Mouse (Mus musculus): ENCODE data around the gene Atp6v0a2. TPM values are rescaled to one million over a fixed set of nuclear protein-coding genes. Genes with fewer than 3 reads are reported as not detected.
"Not testable (repeated sequence)": the region's sequence is repeated elsewhere in the genome, so short reads cannot be mapped to it uniquely, and the experiment has no call there.

The Atp6v0a2 gene
- polyA plus RNA-seq, 1 experiment from 2014 or later: 61.5 TPM

GRCm38 (mm10) chr5:124633425-124633824, 5.0 kb downstream of the Atp6v0a2 start:
- Histone ChIP-seq H3K36me3 (ENCODE audit: control insufficient read depth, insufficient read depth, low read length) (peaks cover 34% of the 10 kb centered on the region), H3K9ac (ENCODE audit: low read depth, low read length) (no peak overlapping the region), H3K27me3 (replicated peaks; ENCODE audit: control insufficient read depth, insufficient read depth, low read length) (no peaks in the 10 kb centered on the region), H3K4me2 (ENCODE audit: low read depth, low read length) (no peak overlapping the region), H3K4me3 (ENCODE audit: low read length) (no peak overlapping the region), H3K4me1 (ENCODE audit: control insufficient read depth, insufficient read depth, low read length) (peaks cover 20% of the 10 kb centered on the region), H3K27ac (ENCODE audit: low read length) (no peak overlapping the region), H3K9me3 (ENCODE audit: control insufficient read depth, low read length) (no peaks in the 10 kb centered on the region)
- no peak for ATAC-seq
- whole genome bisulfite sequencing: 67% methylated on average over 2 of the region's 2 CpGs

- not testable (repeated sequence) for H3K27ac ChIP-seq (ENCODE audit: low read length); H3K27me3 ChIP-seq (replicated peaks; ENCODE audit: control insufficient read depth, insufficient read depth, low read length); H3K9me3 ChIP-seq (ENCODE audit: control insufficient read depth, low read length); ATAC-seq; H3K4me2 ChIP-seq (ENCODE audit: low read depth, low read length); H3K4me3 ChIP-seq (ENCODE audit: low read length); H3K9ac ChIP-seq (ENCODE audit: low read depth, low read length)
- peaks cover 48% of the 10 kb centered on the region for H3K36me3 ChIP-seq (ENCODE audit: control insufficient read depth, insufficient read depth, low read length)
- peaks cover 14% of the 10 kb centered on the region for H3K4me1 ChIP-seq (ENCODE audit: control insufficient read depth, insufficient read depth, low read length)
- 82% methylated on average over 4 of the region's 4 CpGs for WGBS
Observed at GRCm38 (mm10) chr5:124635068-124635467, 6.7 kb downstream of the Atp6v0a2 start.

- Histone ChIP-seq H3K4me2 (ENCODE audit: low read depth, low read length) (no peak overlapping the region), H3K4me1 (ENCODE audit: control insufficient read depth, insufficient read depth, low read length) (peaks cover 4% of the 10 kb centered on the region; the same call in 1 of the 2 replicates), H3K27ac (ENCODE audit: low read length) (no peak overlapping the region), H3K27me3 (replicated peaks; ENCODE audit: control insufficient read depth, insufficient read depth, low read length) (no peaks in the 10 kb centered on the region), H3K4me3 (ENCODE audit: low read length) (no peak overlapping the region), H3K9ac (ENCODE audit: low read depth, low read length) (no peak overlapping the region), H3K9me3 (ENCODE audit: control insufficient read depth, low read length) (no peaks in the 10 kb centered on the region), H3K36me3 (ENCODE audit: control insufficient read depth, insufficient read depth, low read length) (peaks cover 48% of the 10 kb centered on the region)
- 95% methylated on average over 3 of the region's 3 CpGs for WGBS
- ATAC-seq: no peak
Observed at GRCm38 (mm10) chr5:124636139-124636538, 7.8 kb downstream of the Atp6v0a2 start.

GRCm38 (mm10) chr5:124636694-124637093, 8.3 kb downstream of the Atp6v0a2 start:
- Histone ChIP-seq H3K27me3 (replicated peaks; ENCODE audit: control insufficient read depth, insufficient read depth, low read length) (no peaks in the 10 kb centered on the region), H3K4me1 (ENCODE audit: control insufficient read depth, insufficient read depth, low read length) (peaks cover 3% of the 10 kb centered on the region; the same call in 1 of the 2 replicates), H3K4me3 (ENCODE audit: low read length) (no peak overlapping the region), H3K27ac (ENCODE audit: low read length) (no peak overlapping the region), H3K9me3 (ENCODE audit: control insufficient read depth, low read length) (no peaks in the 10 kb centered on the region), H3K36me3 (ENCODE audit: control insufficient read depth, insufficient read depth, low read length) (peaks cover 53% of the 10 kb centered on the region), H3K9ac (ENCODE audit: low read depth, low read length) (no peak overlapping the region), H3K4me2 (ENCODE audit: low read depth, low read length) (no peak overlapping the region)
- no peak for ATAC-seq
- 95% methylated on average over 4 of the region's 4 CpGs for WGBS

GRCm38 (mm10) chr5:124637300-124637699, 8.9 kb downstream of the Atp6v0a2 start:
- no peak for ATAC-seq
- peaks cover 53% of the 10 kb centered on the region for H3K36me3 ChIP-seq (ENCODE audit: control insufficient read depth, insufficient read depth, low read length)
- 86% methylated on average over 11 of the region's 11 CpGs for WGBS

GRCm38 (mm10) chr5:124637836-124638235, 9.5 kb downstream of the Atp6v0a2 start:
- Histone ChIP-seq H3K4me2 (ENCODE audit: low read depth, low read length) (no peak overlapping the region), H3K9me3 (ENCODE audit: control insufficient read depth, low read length) (no peaks in the 10 kb centered on the region), H3K4me1 (ENCODE audit: control insufficient read depth, insufficient read depth, low read length) (no peaks in the 10 kb centered on the region), H3K4me3 (ENCODE audit: low read length) (no peak overlapping the region), H3K27ac (ENCODE audit: low read length) (no peak overlapping the region), H3K9ac (ENCODE audit: low read depth, low read length) (no peak overlapping the region), H3K27me3 (replicated peaks; ENCODE audit: control insufficient read depth, insufficient read depth, low read length) (no peaks in the 10 kb centered on the region), H3K36me3 (ENCODE audit: control insufficient read depth, insufficient read depth, low read length) (peaks cover 53% of the 10 kb centered on the region)
- 97% methylated on average over 13 of the region's 13 CpGs for WGBS
- ATAC-seq: no peak

More at GRCm38 (mm10) chr5:124637300-124637699, 8.9 kb downstream of the Atp6v0a2 start:
- Histone ChIP-seq H3K4me1 (ENCODE audit: control insufficient read depth, insufficient read depth, low read length) (no peaks in the 10 kb centered on the region), H3K4me3 (ENCODE audit: low read length) (no peak overlapping the region), H3K9ac (ENCODE audit: low read depth, low read length) (no peak overlapping the region), H3K27ac (ENCODE audit: low read length) (no peak overlapping the region), H3K9me3 (ENCODE audit: control insufficient read depth, low read length) (no peaks in the 10 kb centered on the region), H3K4me2 (ENCODE audit: low read depth, low read length) (no peak overlapping the region), H3K27me3 (replicated peaks; ENCODE audit: control insufficient read depth, insufficient read depth, low read length) (no peaks in the 10 kb centered on the region)

GRCm38 (mm10) chr5:124713741-124714140, 85.4 kb downstream of the Atp6v0a2 start:
- Histone ChIP-seq H3K4me1 (ENCODE audit: control insufficient read depth, insufficient read depth, low read length) (no peaks in the 10 kb centered on the region), H3K4me2 (ENCODE audit: low read depth, low read length) (no peak overlapping the region), H3K36me3 (ENCODE audit: control insufficient read depth, insufficient read depth, low read length) (peaks cover 23% of the 10 kb centered on the region), H3K9ac (ENCODE audit: low read depth, low read length) (no peak overlapping the region), H3K27me3 (replicated peaks; ENCODE audit: control insufficient read depth, insufficient read depth, low read length) (no peaks in the 10 kb centered on the region), H3K4me3 (ENCODE audit: low read length) (no peak overlapping the region), H3K9me3 (ENCODE audit: control insufficient read depth, low read length) (no peaks in the 10 kb centered on the region), H3K27ac (ENCODE audit: low read length) (no peak overlapping the region)
- ATAC-seq: no peak
- WGBS: 89% methylated on average over 5 of the region's 5 CpGs

GRCm38 (mm10) chr5:124715135-124715534, 86.8 kb downstream of the Atp6v0a2 start:
- H3K4me2 ChIP-seq (ENCODE audit: low read depth, low read length): no peak overlapping the region
- 86% methylated on average over 8 of the region's 8 CpGs for WGBS
- no peaks in the 10 kb centered on the region for H3K9me3 ChIP-seq (ENCODE audit: control insufficient read depth, low read length)
- H3K27me3 ChIP-seq (replicated peaks; ENCODE audit: control insufficient read depth, insufficient read depth, low read length): no peaks in the 10 kb centered on the region
- H3K4me3 ChIP-seq (ENCODE audit: low read length): no peak overlapping the region
- H3K27ac ChIP-seq (ENCODE audit: low read length): no peak overlapping the region
- no peaks in the 10 kb centered on the region for H3K4me1 ChIP-seq (ENCODE audit: control insufficient read depth, insufficient read depth, low read length)
- no peak overlapping the region for H3K9ac ChIP-seq (ENCODE audit: low read depth, low read length)
- ATAC-seq: no peak
- peaks cover 33% of the 10 kb centered on the region for H3K36me3 ChIP-seq (ENCODE audit: control insufficient read depth, insufficient read depth, low read length)

- H3K4me1 ChIP-seq (ENCODE audit: control insufficient read depth, insufficient read depth, low read length): no peaks in the 10 kb centered on the region
- H3K27ac ChIP-seq (ENCODE audit: low read length): no peak overlapping the region
- no peak for ATAC-seq
- H3K9ac ChIP-seq (ENCODE audit: low read depth, low read length): no peak overlapping the region
- WGBS: 96% methylated on average over 11 of the region's 11 CpGs
- H3K27me3 ChIP-seq (replicated peaks; ENCODE audit: control insufficient read depth, insufficient read depth, low read length): no peaks in the 10 kb centered on the region
- H3K4me3 ChIP-seq (ENCODE audit: low read length): no peak overlapping the region
- H3K9me3 ChIP-seq (ENCODE audit: control insufficient read depth, low read length): no peaks in the 10 kb centered on the region
- no peak overlapping the region for H3K4me2 ChIP-seq (ENCODE audit: low read depth, low read length)
- H3K36me3 ChIP-seq (ENCODE audit: control insufficient read depth, insufficient read depth, low read length): peaks cover 26% of the 10 kb centered on the region
Observed at GRCm38 (mm10) chr5:124717969-124718368, 89.6 kb downstream of the Atp6v0a2 start.

GRCm38 (mm10) chr5:124718396-124718795, 90.0 kb downstream of the Atp6v0a2 start:
- Histone ChIP-seq H3K27me3 (replicated peaks; ENCODE audit: control insufficient read depth, insufficient read depth, low read length) (no peaks in the 10 kb centered on the region), H3K9me3 (ENCODE audit: control insufficient read depth, low read length) (no peaks in the 10 kb centered on the region), H3K4me1 (ENCODE audit: control insufficient read depth, insufficient read depth, low read length) (no peaks in the 10 kb centered on the region), H3K36me3 (ENCODE audit: control insufficient read depth, insufficient read depth, low read length) (peaks cover 29% of the 10 kb centered on the region), H3K4me2 (ENCODE audit: low read depth, low read length) (no peak overlapping the region), H3K4me3 (ENCODE audit: low read length) (no peak overlapping the region), H3K9ac (ENCODE audit: low read depth, low read length) (no peak overlapping the region), H3K27ac (ENCODE audit: low read length) (no peak overlapping the region)
- no peak for ATAC-seq
- WGBS: 90% methylated on average over 7 of the region's 7 CpGs

Measured in intestine, embryonic 16.5 days (tissue).